Mouse (Mus musculus) cerebellum, adult (tissue): ENCODE data around the gene Sapcd1.
"Not testable (repeated sequence)": the region's sequence is repeated elsewhere in the genome, so short reads cannot be mapped to it uniquely, and the experiment has no call there.

Source experiments
- ATAC-seq: cut with Nextera tagmentation; 2 replicates; pipeline ENCODE4 v1.9.2; 2017; ENCODE audit warnings: mild to moderate bottlenecking, moderate library complexity, mixed read lengths; ENCODE audit not compliant: insufficient number of reproducible peaks, low FRiP score, low TSS enrichment

The Sapcd1 gene

DNA sequence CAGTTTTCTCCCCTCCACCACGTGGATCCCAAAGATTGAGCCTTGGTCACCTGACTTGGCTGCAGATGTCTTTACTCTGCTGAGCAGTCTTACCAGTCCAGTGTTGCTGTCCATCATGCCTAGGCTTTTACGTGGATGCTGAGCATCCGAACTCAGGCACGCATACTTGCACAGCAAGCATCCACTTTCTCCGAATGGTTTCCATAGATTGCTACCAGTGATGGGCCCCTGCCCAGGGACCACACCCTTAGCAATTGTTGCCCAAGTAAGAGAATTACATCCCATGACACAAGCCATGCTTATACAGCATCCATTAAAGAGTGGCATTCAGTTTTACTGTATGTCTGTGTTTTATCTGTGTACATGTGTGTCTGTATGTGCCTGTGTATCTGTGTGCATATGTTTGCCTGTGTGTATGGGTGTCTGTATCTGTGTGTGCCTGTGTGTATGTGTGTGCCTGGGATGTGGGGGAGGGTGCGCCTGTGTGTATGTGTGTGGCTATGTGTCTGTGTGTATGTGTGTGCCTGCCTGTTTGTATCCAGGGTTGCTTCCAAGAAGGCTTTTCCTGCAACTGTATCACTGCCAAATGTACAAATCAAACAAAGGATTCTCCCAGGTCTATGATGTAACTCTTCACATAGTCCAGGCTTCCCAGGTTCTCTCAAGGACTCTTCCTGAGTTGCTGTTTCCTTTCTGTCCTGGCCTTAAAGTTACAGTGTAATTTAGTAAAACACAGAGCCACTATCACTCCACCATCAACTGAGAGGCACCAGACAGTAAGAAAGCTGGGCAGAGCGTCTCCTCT lies 28.1 kb upstream of the Sapcd1 start:
- no peak for ATAC-seq

DNA sequence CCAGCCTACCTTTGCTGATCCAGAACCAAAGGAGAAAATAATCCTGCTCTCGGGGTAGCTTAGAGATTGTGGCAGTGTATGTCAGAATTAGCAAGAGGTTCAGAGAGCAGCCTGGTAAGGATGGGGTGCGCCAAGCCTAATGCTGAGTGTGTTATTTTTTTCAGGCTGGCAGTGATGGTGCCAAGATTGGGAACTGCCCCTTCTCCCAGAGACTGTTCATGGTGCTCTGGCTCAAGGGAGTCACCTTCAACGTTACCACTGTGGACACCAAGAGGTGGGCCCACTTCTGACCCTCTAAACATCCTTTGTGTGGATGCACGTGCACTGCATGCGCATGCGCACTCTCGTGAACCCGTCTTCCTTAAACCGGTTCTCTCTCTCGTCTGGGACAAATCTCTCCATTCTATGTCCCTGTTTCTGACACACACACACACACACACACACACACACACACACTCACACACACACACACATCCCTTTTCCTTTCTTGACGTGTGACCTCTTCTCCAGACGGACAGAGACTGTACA lies 24.5 kb upstream of the Sapcd1 start:
- ATAC-seq: no peak

- 0 out of 2 replicates have a peak, but pooled peaks have one; percentile 33 for ATAC-seq
These were observed 23.6 kb upstream of the Sapcd1 start for GRCm38 (mm10) chr17:35051156-35052086.

GRCm38 (mm10) chr17:35050126-35050750 lies 22.4 kb upstream of the Sapcd1 start:
- no peak for ATAC-seq

DNA sequence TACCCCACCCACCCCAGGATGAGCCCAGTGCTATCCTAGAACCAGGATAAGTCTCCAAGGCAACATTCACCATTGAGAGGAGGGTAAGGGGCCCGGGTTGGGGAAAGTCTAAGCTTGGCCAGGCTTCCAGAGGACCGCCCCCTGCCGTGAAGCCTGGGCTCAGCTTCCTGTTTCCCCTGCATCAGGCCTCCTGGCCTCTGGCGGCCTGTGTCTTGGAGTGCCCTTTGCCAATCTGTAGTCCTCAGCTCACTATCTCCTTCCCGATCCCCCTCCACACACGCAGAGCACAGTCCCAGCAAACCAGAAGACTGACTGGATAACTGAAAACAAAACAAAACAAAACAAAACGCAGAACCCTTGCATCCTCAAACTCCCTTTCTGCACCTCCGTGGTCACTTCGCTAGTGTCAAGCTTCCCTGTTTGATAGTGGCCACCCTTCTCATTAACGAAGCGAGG lies 21.8 kb upstream of the Sapcd1 start, which contains the start of gene Clic1:
Clic1 (plus strand) TSS at position 406 of the 456 bp plus-strand sequence.
- ATAC-seq: no peak

GRCm38 (mm10) chr17:35048932-35049440 lies 21.2 kb upstream of the Sapcd1 start:
- ATAC-seq: no peak

GRCm38 (mm10) chr17:35048149-35048931 lies 20.5 kb upstream of the Sapcd1 start:
- no peak for ATAC-seq

- no peak for ATAC-seq
These were observed 19.9 kb upstream of the Sapcd1 start for GRCm38 (mm10) chr17:35047688-35048087.

- peak; percentile 95 for ATAC-seq
These were observed 19.1 kb upstream of the Sapcd1 start, which contains the start of gene Msh5 for GRCm38 (mm10) chr17:35046681-35047455. Gene Msh5, minus strand, starts transcription at chr17:35046745.

- no peak for ATAC-seq
These were observed 18.2 kb upstream of the Sapcd1 start for GRCm38 (mm10) chr17:35045807-35046680.

DNA sequence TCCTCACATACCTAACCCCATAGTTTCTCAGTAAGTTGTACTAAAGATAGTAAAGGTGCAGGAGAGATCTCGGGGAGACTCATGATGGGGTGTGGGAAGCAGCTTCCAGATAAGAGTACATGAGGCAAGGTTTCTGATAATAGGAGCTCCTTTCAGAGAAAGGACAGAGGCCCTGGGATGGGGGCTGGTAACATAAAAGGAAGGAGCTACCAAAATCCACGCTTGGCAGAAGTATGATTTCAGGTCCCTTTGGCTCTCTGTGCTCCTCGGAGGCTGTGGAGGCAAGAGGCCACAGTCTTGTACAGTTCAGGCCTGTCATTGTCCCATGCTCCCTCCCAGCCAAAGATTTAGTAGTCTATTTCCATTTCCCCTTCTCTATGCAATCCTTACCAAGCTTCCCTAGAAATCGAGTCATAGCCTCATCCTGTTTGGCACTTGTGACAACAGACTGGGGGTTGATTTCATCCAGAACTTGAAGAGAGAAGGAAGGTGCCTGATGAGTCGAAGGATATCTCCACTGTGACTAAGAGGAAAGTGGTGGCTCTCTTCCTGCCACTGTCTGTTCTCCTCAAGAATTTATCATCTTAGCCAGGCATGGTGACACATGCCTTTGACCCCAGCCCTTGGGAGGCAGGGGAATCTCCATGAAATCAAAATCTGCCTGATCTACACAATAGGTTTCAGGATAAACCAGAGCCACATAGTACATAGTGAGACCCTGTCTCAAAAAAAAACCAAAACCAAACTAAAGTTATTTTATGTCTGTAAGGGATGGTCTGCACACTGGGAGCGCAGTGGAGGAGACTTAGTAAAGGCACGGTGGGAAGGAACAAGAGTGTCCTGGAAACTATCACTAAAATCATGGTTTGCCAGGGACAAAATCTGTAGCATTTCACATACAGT lies 17.3 kb upstream of the Sapcd1 start:
- ATAC-seq: no peak

GRCm38 (mm10) chr17:35043794-35044193 lies 16.0 kb upstream of the Sapcd1 start:
- ATAC-seq: no peak

DNA sequence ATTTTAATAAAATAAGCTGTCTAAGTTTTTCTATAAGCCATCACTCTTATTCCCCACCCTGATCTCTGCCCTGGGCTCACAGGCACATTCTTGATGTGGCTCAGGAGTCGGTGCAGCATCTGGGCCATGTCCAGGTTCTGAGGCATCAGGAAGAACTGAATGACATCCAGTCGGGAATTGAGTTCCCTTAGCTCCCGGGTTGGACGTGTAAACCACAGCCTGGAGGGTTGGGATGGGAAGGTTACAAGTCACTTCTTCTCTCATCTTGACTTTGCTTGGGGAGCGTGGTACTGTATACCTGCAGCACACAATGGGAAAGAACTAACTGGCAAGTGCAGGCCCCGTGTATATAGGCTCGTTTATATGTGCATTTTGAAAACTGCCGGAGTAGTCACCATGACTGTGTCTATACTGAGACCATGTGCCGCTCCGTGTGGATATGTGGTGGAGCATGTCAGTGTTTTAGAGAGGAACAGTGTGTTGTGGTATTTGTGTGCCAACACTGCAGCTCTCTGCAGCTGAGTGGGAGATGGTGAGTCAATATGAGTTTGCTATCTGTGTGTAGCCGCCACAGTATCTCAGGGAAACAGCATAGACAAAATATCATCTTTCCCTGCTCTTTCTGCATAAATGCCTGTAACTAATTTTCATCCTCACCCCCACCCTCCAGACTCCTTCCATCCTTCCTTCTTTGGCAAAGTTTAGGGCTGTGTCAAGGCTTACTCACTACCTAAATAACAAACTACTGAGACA lies 11.5 kb upstream of the Sapcd1 start:
- no peak for ATAC-seq

DNA sequence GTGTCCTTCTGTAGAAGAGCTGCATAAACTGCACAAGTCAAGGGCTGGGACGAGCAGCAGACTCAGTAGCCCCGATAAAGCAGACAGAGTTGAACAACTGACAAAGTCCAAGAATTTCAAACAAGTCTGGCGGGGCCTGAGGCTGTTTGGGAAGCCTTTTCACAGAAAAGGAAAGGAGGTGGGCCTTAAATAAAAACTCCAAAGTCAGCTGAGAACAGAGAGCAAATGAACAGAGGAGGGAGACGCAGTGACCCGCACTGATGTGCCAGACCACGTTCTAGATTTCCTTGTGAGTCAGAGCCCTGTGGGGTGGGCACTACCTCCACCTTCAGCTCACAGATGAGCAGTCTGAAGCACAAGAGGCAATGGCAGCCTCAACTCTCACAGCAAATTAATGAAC lies 7.1 kb upstream of the Sapcd1 start:
- ATAC-seq: no peak

GRCm38 (mm10) chr17:35033703-35034102 lies 5.9 kb upstream of the Sapcd1 start:
- not testable (repeated sequence) for ATAC-seq

GRCm38 (mm10) chr17:35032323-35032870 lies 4.6 kb upstream of the Sapcd1 start:
- no peak for ATAC-seq
